In genomic region chr9:51832368-51832767, GRCm38 (mm10) we compare ENCODE assay signal across 25 mouse cellular contexts.
DNase-seq lines count a peak whose midpoint lies in the region; ATAC-seq and TF ChIP-seq lines count a peak whose summit lies in the region.
"Had no signal": no experiment of that assay in that cellular context is flagged by ENCODE, and none has a peak within 500 bp of the region (broad histone marks: within the 10 kb centered on the region; RNA-seq: fewer than 3 reads in every experiment).

No protein-coding gene starts in this region.

- no peak for DNase-seq in hindbrain, postnatal 0 days (ENCODE audit: low spot score)
- DNase-seq in limb, embryonic 10.5 days (ENCODE audit: low spot score), result no peak
- DNase-seq in lung, adult 2 months, result no peak
- no peak for DNase-seq in limb, embryonic 14.5 days (ENCODE audit: low spot score)
- DNase-seq: adrenal gland, postnatal 10 days; adrenal gland, postnatal 36 days; B cell, adult 2 months; cerebellum, adult 9-10 months; gastrocnemius, postnatal 25 days; heart, adult 18-20 months; heart, postnatal 10 days; heart, postnatal 4 days had no signal

- 0 out of 2 replicates have a peak overlapping the region, but pooled peaks have one; percentile 1 for H3K27ac ChIP-seq in hindbrain, embryonic 15.5 days (replicated peaks)
- no peak overlapping the region for H3K27ac ChIP-seq in hindbrain, postnatal 0 days
- H3K27ac ChIP-seq in limb, embryonic 13.5 days, result no peak overlapping the region
- H3K27ac ChIP-seq in limb, embryonic 10.5 days, result no peak overlapping the region
- H3K27ac ChIP-seq in lung, embryonic 16.5 days (ENCODE audit: low read length), result 0 out of 2 replicates have a peak overlapping the region, but pooled peaks have one; percentile 4
- H3K27ac ChIP-seq in limb, embryonic 14.5 days (replicated peaks; ENCODE audit: low read depth, low read length), result no peak overlapping the region
- H3K27ac ChIP-seq: embryonic facial prominence, embryonic 12.5 days; forebrain, embryonic 12.5 days; forebrain, embryonic 15.5 days; heart, embryonic 15.5 days; hindbrain, embryonic 14.5 days had no signal

- H3K36me3 ChIP-seq in hindbrain, embryonic 15.5 days, result peaks cover 24% of the 10 kb centered on the region; the same call in 1 of the 2 replicates
- peaks cover 2% of the 10 kb centered on the region; the same call in 1 of the 2 replicates for H3K36me3 ChIP-seq in hindbrain, postnatal 0 days (ENCODE audit: insufficient read depth, low read length)
- no peaks in the 10 kb centered on the region; the same call in 1 of the 2 replicates for H3K36me3 ChIP-seq in limb, embryonic 13.5 days
- H3K36me3 ChIP-seq in limb, embryonic 10.5 days, result no peaks in the 10 kb centered on the region
- 0 out of 2 replicates have a peak, but pooled peaks cover 2% of the 10 kb centered on the region for H3K36me3 ChIP-seq in lung, embryonic 16.5 days (ENCODE audit: control insufficient read depth, insufficient read depth, low read length)
- peaks cover 8% of the 10 kb centered on the region; the same call in 1 of the 2 replicates for H3K36me3 ChIP-seq in limb, embryonic 14.5 days (ENCODE audit: control insufficient read depth, insufficient read depth, low read length)
- H3K36me3 ChIP-seq: embryonic facial prominence, embryonic 12.5 days; forebrain, embryonic 12.5 days; G1E; heart, embryonic 12.5 days; heart, embryonic 15.5 days had no signal

- H3K4me1 ChIP-seq in hindbrain, embryonic 15.5 days (replicated peaks), result no peaks in the 10 kb centered on the region
- no peaks in the 10 kb centered on the region for H3K4me1 ChIP-seq in hindbrain, postnatal 0 days (ENCODE audit: insufficient read depth, low read length)
- peaks cover 15% of the 10 kb centered on the region for H3K4me1 ChIP-seq in limb, embryonic 13.5 days
- H3K4me1 ChIP-seq in limb, embryonic 10.5 days, result no peaks in the 10 kb centered on the region
- peaks cover 11% of the 10 kb centered on the region; the same call in 1 of the 2 replicates for H3K4me1 ChIP-seq in lung, embryonic 16.5 days (replicated peaks; ENCODE audit: control insufficient read depth, insufficient read depth, low read length)
- no peaks in the 10 kb centered on the region; the same call in 1 of the 2 replicates for H3K4me1 ChIP-seq in lung, adult 2 months (ENCODE audit: control insufficient read depth, insufficient read depth, low read length)
- H3K4me1 ChIP-seq in limb, embryonic 14.5 days (ENCODE audit: control insufficient read depth, insufficient read depth, low read length), result no peaks in the 10 kb centered on the region
- H3K4me1 ChIP-seq: forebrain, embryonic 12.5 days; forebrain, embryonic 15.5 days; heart, embryonic 12.5 days; heart, embryonic 15.5 days had no signal

- no peak overlapping the region for H3K4me2 ChIP-seq in hindbrain, embryonic 15.5 days
- no peak overlapping the region for H3K4me2 ChIP-seq in hindbrain, postnatal 0 days (ENCODE audit: low read depth, low read length)
- H3K4me2 ChIP-seq in limb, embryonic 13.5 days (replicated peaks), result no peak overlapping the region
- H3K4me2 ChIP-seq in lung, embryonic 16.5 days (ENCODE audit: low read depth, low read length), result no peak overlapping the region
- no peak overlapping the region for H3K4me2 ChIP-seq in limb, embryonic 14.5 days (replicated peaks; ENCODE audit: low read depth, low read length, severe bottlenecking)
- H3K4me2 ChIP-seq: embryonic facial prominence, embryonic 12.5 days; forebrain, embryonic 12.5 days; forebrain, embryonic 15.5 days; heart, embryonic 12.5 days; heart, embryonic 15.5 days; hindbrain, embryonic 14.5 days had no signal

- no peak overlapping the region for H3K9ac ChIP-seq in hindbrain, embryonic 15.5 days
- H3K9ac ChIP-seq in hindbrain, postnatal 0 days (replicated peaks; ENCODE audit: low read length), result no peak overlapping the region
- H3K9ac ChIP-seq in limb, embryonic 13.5 days, result peak overlapping the region; percentile 27; the same call in 1 of the 2 replicates
- no peak overlapping the region for H3K9ac ChIP-seq in lung, embryonic 16.5 days (ENCODE audit: low read length)
- H3K9ac ChIP-seq in limb, embryonic 14.5 days (ENCODE audit: low read depth, low read length, severe bottlenecking), result no peak overlapping the region
- H3K9ac ChIP-seq: embryonic facial prominence, embryonic 12.5 days; forebrain, embryonic 12.5 days; forebrain, embryonic 15.5 days; heart, embryonic 12.5 days; heart, embryonic 15.5 days; hindbrain, embryonic 14.5 days had no signal

- TF ChIP-seq CTCF in hindbrain, postnatal 0 days (IDR thresholded peaks at IDR 0.05; ENCODE audit: low read depth), result no peak
- no peak for TF ChIP-seq CTCF in lung, adult 2 months (IDR thresholded peaks at IDR 0.05; ENCODE audit: insufficient read depth, low read length)

- ATAC-seq in hindbrain, embryonic 15.5 days (ENCODE audit: low FRiP score, low read depth), result no peak
- ATAC-seq in hindbrain, postnatal 0 days, result no peak
- peak; percentile 28; the same call in 1 of the 2 replicates for ATAC-seq in limb, embryonic 13.5 days (ENCODE audit: low FRiP score, low read depth)
- ATAC-seq in lung, embryonic 16.5 days (ENCODE audit: low read depth), result peak; percentile 84
- ATAC-seq in limb, embryonic 14.5 days (ENCODE audit: low FRiP score, low read depth), result 0 out of 2 replicates have a peak, but pooled peaks have one; percentile 30
- ATAC-seq: forebrain, embryonic 15.5 days; Patski had no signal

- H3K27me3 ChIP-seq in hindbrain, embryonic 15.5 days, result no peaks in the 10 kb centered on the region
- no peaks in the 10 kb centered on the region for H3K27me3 ChIP-seq in hindbrain, postnatal 0 days (ENCODE audit: insufficient read depth, low read length)
- no peaks in the 10 kb centered on the region for H3K27me3 ChIP-seq in limb, embryonic 13.5 days
- no peaks in the 10 kb centered on the region for H3K27me3 ChIP-seq in limb, embryonic 10.5 days (ENCODE audit: low read depth, poor library complexity, severe bottlenecking)
- H3K27me3 ChIP-seq in lung, embryonic 16.5 days (ENCODE audit: control insufficient read depth, insufficient read depth, low read depth, low read length), result no peaks in the 10 kb centered on the region
- no peaks in the 10 kb centered on the region for H3K27me3 ChIP-seq in limb, embryonic 14.5 days (ENCODE audit: control insufficient read depth, insufficient read depth, low read length)
- H3K27me3 ChIP-seq: CH12.LX; embryonic facial prominence, embryonic 12.5 days; forebrain, embryonic 12.5 days; forebrain, embryonic 15.5 days; heart, embryonic 12.5 days; heart, embryonic 15.5 days; Patski had no signal

- TF ChIP-seq POLR2A in lung, adult 2 months (IDR thresholded peaks at IDR 0.05; ENCODE audit: borderline replicate concordance, extremely low read depth, low read depth, low read length), result no peak
- TF ChIP-seq POLR2A in limb, embryonic 14.5 days (IDR thresholded peaks at IDR 0.05; ENCODE audit: borderline replicate concordance, extremely low read depth, insufficient read depth, insufficient read length), result no peak

- no peaks in the 10 kb centered on the region for H3K9me3 ChIP-seq in hindbrain, embryonic 15.5 days
- no peaks in the 10 kb centered on the region for H3K9me3 ChIP-seq in hindbrain, postnatal 0 days (ENCODE audit: low read length)
- no peaks in the 10 kb centered on the region for H3K9me3 ChIP-seq in limb, embryonic 13.5 days
- H3K9me3 ChIP-seq in limb, embryonic 10.5 days (replicated peaks), result no peaks in the 10 kb centered on the region
- H3K9me3 ChIP-seq in lung, embryonic 16.5 days (ENCODE audit: control insufficient read depth, low read length), result no peaks in the 10 kb centered on the region
- H3K9me3 ChIP-seq in limb, embryonic 14.5 days (ENCODE audit: control insufficient read depth, low read length), result no peaks in the 10 kb centered on the region
- H3K9me3 ChIP-seq: embryonic facial prominence, embryonic 12.5 days; forebrain, embryonic 12.5 days; forebrain, embryonic 15.5 days; G1E; heart, embryonic 12.5 days; heart, embryonic 15.5 days had no signal

- WGBS in hindbrain, embryonic 15.5 days, result 73% methylated on average over 5 of the region's 5 CpGs
- WGBS in hindbrain, postnatal 0 days, result 67% methylated on average over 5 of the region's 5 CpGs
- WGBS in limb, embryonic 13.5 days, result 43% methylated on average over 5 of the region's 5 CpGs
- WGBS in limb, embryonic 10.5 days, result 77% methylated on average over 5 of the region's 5 CpGs
- 40% methylated on average over 5 of the region's 5 CpGs for WGBS in lung, embryonic 16.5 days
- 67% methylated on average over 5 of the region's 5 CpGs for WGBS in lung, adult 2 months
- 36% methylated on average over 5 of the region's 5 CpGs for WGBS in limb, embryonic 14.5 days

- H3K4me3 ChIP-seq in hindbrain, embryonic 15.5 days, result no peak overlapping the region
- H3K4me3 ChIP-seq in hindbrain, postnatal 0 days (ENCODE audit: low read length), result no peak overlapping the region
- H3K4me3 ChIP-seq in limb, embryonic 13.5 days, result no peak overlapping the region
- no peak overlapping the region for H3K4me3 ChIP-seq in limb, embryonic 10.5 days
- H3K4me3 ChIP-seq in lung, embryonic 16.5 days (ENCODE audit: low read length), result no peak overlapping the region
- no peak overlapping the region for H3K4me3 ChIP-seq in lung, adult 2 months (replicated peaks; ENCODE audit: extremely low read depth, low read depth, low read length)
- no peak overlapping the region for H3K4me3 ChIP-seq in limb, embryonic 14.5 days (replicated peaks; ENCODE audit: low read length)
- H3K4me3 ChIP-seq: embryonic facial prominence, embryonic 12.5 days; erythroblast, embryonic 14.5 days; forebrain, embryonic 12.5 days; forebrain, embryonic 15.5 days; heart, embryonic 12.5 days; heart, embryonic 15.5 days had no signal

Comparison
In these comparisons a context has a peak if more than half of its experiments do, and no peak if none do; other contexts are left out.
1. H3K27ac ChIP-seq: peak in hindbrain, embryonic 15.5 days (single experiment) and lung, embryonic 16.5 days (single experiment); none in hindbrain, postnatal 0 days (single experiment), limb, embryonic 13.5 days (single experiment), limb, embryonic 10.5 days (single experiment) and limb, embryonic 14.5 days (single experiment).
2. ATAC-seq: peak in limb, embryonic 13.5 days (single experiment), lung, embryonic 16.5 days (single experiment) and limb, embryonic 14.5 days (single experiment); none in hindbrain, embryonic 15.5 days (single experiment) and hindbrain, postnatal 0 days (single experiment).